Mouse (Mus musculus) myocyte (in vitro differentiated cells): Measurements from ENCODE around the gene Crb2.

Source experiments
- CEBPB ChIP-seq: IDR thresholded peaks from 2 replicates; pipeline ENCODE4 v1.6.1; 2011; ENCODE audit warnings: mild to moderate bottlenecking, moderate library complexity; ENCODE audit not compliant: poor library complexity, insufficient read depth, severe bottlenecking
- MYOG ChIP-seq, 3 experiments: IDR thresholded peaks; one replicate each; pipeline ENCODE4 v1.6.1; 2011; ENCODE audit warnings: control low read depth in 2 of 3, low read depth in 2 of 3, mild to moderate bottlenecking in 2 of 3; ENCODE audit not compliant: insufficient read length in 2 of 3, control insufficient read depth in 1 of 3, insufficient read depth in 1 of 3
- POLR2A ChIP-seq: IDR thresholded peaks from one replicate; pipeline ENCODE4 v1.6.1; 2011; ENCODE audit warnings: low read depth, mild to moderate bottlenecking, control low read depth, moderate library complexity; ENCODE audit not compliant: insufficient read length
- USF1 ChIP-seq: IDR thresholded peaks from one replicate; pipeline ENCODE4 v1.6.1; 2011; ENCODE audit warnings: low read depth, mild to moderate bottlenecking, control low read depth, moderate library complexity

- TF ChIP-seq USF1 = no peak
- no peak for TF ChIP-seq MYOG (IDR thresholded peaks at IDR 0.05; ENCODE audit: control insufficient read depth in 1 of 3, insufficient read depth in 1 of 3, insufficient read length in 2 of 3, low read depth in 2 of 3)
- TF ChIP-seq POLR2A = no peak
- no peak for TF ChIP-seq CEBPB
Observed at GRCm38 (mm10) chr2:37782002-37782401, 6.0 kb downstream of the Crb2 start.
